Mouse (Mus musculus) spleen, adult 12 weeks (tissue): ENCODE results near the gene Cfap45.
A peak's percentile ranks its signal among the peaks of the same experiment; 100 is the strongest.

ENCODE experiments used
- DNase-seq: peaks from one replicate; pipeline ENCODE4 v3.0.0; 2022; ENCODE audit warnings: low spot score

Cfap45 gene

GRCm38 (mm10) chr1:172496030-172496429, 24.6 kb upstream of the Cfap45 start:
- DNase-seq: no peak

- no peak for DNase-seq
These were observed 23.2 kb upstream of the Cfap45 start for GRCm38 (mm10) chr1:172497428-172497827.

GRCm38 (mm10) chr1:172499765-172500441, 20.7 kb upstream of the Cfap45 start, which contains the start of gene Tagln2:
Gene Tagln2, plus strand, starts transcription at chr1:172500047.
- no peak for DNase-seq

- no peak for DNase-seq
These were observed 19.9 kb upstream of the Cfap45 start for GRCm38 (mm10) chr1:172500451-172501370.

GRCm38 (mm10) chr1:172501371-172502144, 19.0 kb upstream of the Cfap45 start:
- peak; percentile 54 for DNase-seq

GRCm38 (mm10) chr1:172502145-172503110, 18.2 kb upstream of the Cfap45 start:
- DNase-seq: no peak

- DNase-seq: no peak
These were observed 17.2 kb upstream of the Cfap45 start for GRCm38 (mm10) chr1:172503111-172503997.

GRCm38 (mm10) chr1:172504756-172505155, 15.8 kb upstream of the Cfap45 start:
- no peak for DNase-seq

- DNase-seq: no peak
These were observed 13.6 kb upstream of the Cfap45 start for GRCm38 (mm10) chr1:172507001-172507400.

- no peak for DNase-seq
These were observed 12.9 kb upstream of the Cfap45 start for GRCm38 (mm10) chr1:172507701-172508100.

GRCm38 (mm10) chr1:172508172-172508571, 12.4 kb upstream of the Cfap45 start:
- DNase-seq: no peak

GRCm38 (mm10) chr1:172509235-172509634, 11.4 kb upstream of the Cfap45 start:
- DNase-seq: no peak

GRCm38 (mm10) chr1:172509983-172510382, 10.6 kb upstream of the Cfap45 start:
- no peak for DNase-seq

- no peak for DNase-seq
These were observed 10.1 kb upstream of the Cfap45 start for GRCm38 (mm10) chr1:172510421-172510972.

GRCm38 (mm10) chr1:172512962-172513361, 7.6 kb upstream of the Cfap45 start:
- peak; percentile 39 for DNase-seq

GRCm38 (mm10) chr1:172513525-172514212, 6.9 kb upstream of the Cfap45 start:
- peak; percentile 53 for DNase-seq

- DNase-seq: no peak
These were observed 6.4 kb upstream of the Cfap45 start for GRCm38 (mm10) chr1:172514213-172514529.

- DNase-seq: no peak
These were observed 5.9 kb upstream of the Cfap45 start for GRCm38 (mm10) chr1:172514551-172515268.

GRCm38 (mm10) chr1:172515396-172515795, 5.2 kb upstream of the Cfap45 start:
- DNase-seq: no peak
